Comparison of ENCODE assay signal across 8 mouse cellular contexts in genomic region chr4:109981871-109982680, GRCm38 (mm10). TPM values are rescaled to one million over a fixed set of nuclear protein-coding genes. Genes with fewer than 3 reads are reported as not detected.
DNase-seq lines count a peak whose midpoint lies in the region; ATAC-seq and TF ChIP-seq lines count a peak whose summit lies in the region.
"Had no signal": no experiment of that assay in that cellular context is flagged by ENCODE, and none has a peak within 500 bp of the region (broad histone marks: within the 10 kb centered on the region; RNA-seq: fewer than 3 reads in every experiment).

No protein-coding gene starts in this region.

- 0 out of 2 replicates have a peak, but pooled peaks have one; percentile 6 for ATAC-seq in lung, embryonic 14.5 days (ENCODE audit: insufficient read depth)
- ATAC-seq in forebrain, embryonic 12.5 days (ENCODE audit: low FRiP score), result no peak; the same call in 1 of the 2 replicates

- H3K9ac ChIP-seq in lung, embryonic 14.5 days, result 0 out of 2 replicates have a peak overlapping the region, but pooled peaks have one; percentile 20
- peak overlapping the region; percentile 89 for H3K9ac ChIP-seq in forebrain, embryonic 12.5 days

- no peaks in the 10 kb centered on the region for H3K36me3 ChIP-seq in lung, embryonic 14.5 days (ENCODE audit: insufficient read depth)
- H3K36me3 ChIP-seq in forebrain, embryonic 12.5 days (replicated peaks), result peaks cover 14% of the 10 kb centered on the region

- peak overlapping the region; percentile 32 for H3K4me3 ChIP-seq in lung, embryonic 14.5 days (ENCODE audit: low read depth, low read length)
- H3K4me3 ChIP-seq in forebrain, embryonic 12.5 days (replicated peaks), result peak overlapping the region; percentile 66
- peak overlapping the region; percentile 30 for H3K4me3 ChIP-seq in olfactory bulb, adult 2 months (ENCODE audit: insufficient read depth, low read depth, low read length)

- H3K4me2 ChIP-seq in lung, embryonic 14.5 days, result peak overlapping the region; percentile 57
- H3K4me2 ChIP-seq in forebrain, embryonic 12.5 days, result peak overlapping the region; percentile 67

- no peaks in the 10 kb centered on the region for H3K9me3 ChIP-seq in lung, embryonic 14.5 days (ENCODE audit: low read depth, low read length)
- no peaks in the 10 kb centered on the region for H3K9me3 ChIP-seq in forebrain, embryonic 12.5 days

- no peak for TF ChIP-seq POLR2A in olfactory bulb, adult 2 months (IDR thresholded peaks at IDR 0.05; ENCODE audit: insufficient read depth, low read depth, low read length)

- no peaks in the 10 kb centered on the region for H3K4me1 ChIP-seq in lung, embryonic 14.5 days (ENCODE audit: insufficient read depth)
- peaks cover 53% of the 10 kb centered on the region for H3K4me1 ChIP-seq in forebrain, embryonic 12.5 days
- peaks cover 30% of the 10 kb centered on the region for H3K4me1 ChIP-seq in olfactory bulb, adult 2 months (ENCODE audit: control insufficient read depth, insufficient read depth, low read length)

- H3K27ac ChIP-seq in lung, embryonic 14.5 days (ENCODE audit: low read depth), result no peak overlapping the region
- peak overlapping the region; percentile 91 for H3K27ac ChIP-seq in forebrain, embryonic 12.5 days
- no peak overlapping the region for H3K27ac ChIP-seq in olfactory bulb, adult 2 months (ENCODE audit: insufficient read depth, low read depth, low read length)
- H3K27ac ChIP-seq: macrophage had no signal

- whole genome bisulfite sequencing in lung, embryonic 14.5 days, result 2% methylated on average over 81 of the region's 99 CpGs
- WGBS in forebrain, embryonic 12.5 days, result 1% methylated on average over 88 of the region's 99 CpGs
- 5% methylated on average over 99 of the region's 99 CpGs for WGBS in olfactory bulb, adult 2 months

- H3K27me3 ChIP-seq in lung, embryonic 14.5 days (ENCODE audit: insufficient read depth, low read length), result peaks cover 99% of the 10 kb centered on the region
- peaks cover 96% of the 10 kb centered on the region for H3K27me3 ChIP-seq in forebrain, embryonic 12.5 days

- DNase-seq in lung, embryonic 14.5 days, result peak; percentile 21
- DNase-seq in lung, postnatal 14 days, result no peak
- DNase-seq in kidney, postnatal 4 days, result peak; percentile 40 to 56
- DNase-seq in spleen, adult 12 weeks (ENCODE audit: low spot score), result no peak
- no peak for DNase-seq in frontal cortex, postnatal 10 days (ENCODE audit: low spot score in 2 of 2)

- no peak for TF ChIP-seq CTCF in lung, embryonic 14.5 days (IDR thresholded peaks at IDR 0.05; ENCODE audit: low read depth)
- TF ChIP-seq CTCF in olfactory bulb, adult 2 months (IDR thresholded peaks at IDR 0.05; ENCODE audit: insufficient read depth, low read depth, low read length), result no peak

RNA-seq across cellular contexts. Expression of gene Dmrta2, which starts 4.2 kb away (rescaled TPM):
- 0.05 TPM in 2 replicates for polyA plus RNA-seq in lung, embryonic 14.5 days (2014; fragmentation: Nextera tagmentation; extraction: Ambion mirVana)
- polyA plus RNA-seq in forebrain, embryonic 12.5 days (2016; fragmentation: Nextera tagmentation; extraction: Ambion mirVana), result 8.5 and 9.7 TPM in 2 replicates
- polyA plus RNA-seq in olfactory bulb, adult 2 months (2012; ENCODE audit: insufficient read depth, insufficient read length, low replicate concordance, missing spikeins), result not detected in 2 replicates

Comparison
In these comparisons a context has a peak if more than half of its experiments do, and no peak if none do; other contexts are left out.
1. DNase-seq: peak in lung, embryonic 14.5 days (single experiment) and kidney, postnatal 4 days (2 of 2); none in lung, postnatal 14 days (single experiment), spleen, adult 12 weeks (single experiment) and frontal cortex, postnatal 10 days (0 of 2).
2. Peak in every context shown above with its lines, with median percentiles within 50 percentile points of each other: H3K4me3 ChIP-seq.